Mouse (Mus musculus) E14TG2a.4 (cell line): ENCODE results near the gene Map7d2.
A peak's percentile ranks its signal among the peaks of the same experiment; 100 is the strongest.

Source experiments
- H3K27me3 ChIP-seq: 2 replicates; pipeline ENCODE4 v1.6.1; 2014; ENCODE audit warnings: low read length, control low read depth; ENCODE audit not compliant: insufficient read depth
- H3K36me3 ChIP-seq: 2 replicates; pipeline ENCODE4 v1.6.1; 2014; ENCODE audit warnings: low read length, control low read depth; ENCODE audit not compliant: insufficient read depth
- H3K4me1 ChIP-seq: replicated peaks from 2 replicates; pipeline ENCODE4 v1.6.1; 2014; ENCODE audit warnings: low read depth, low read length, control low read depth
- H3K4me3 ChIP-seq: replicated peaks from 2 replicates; pipeline ENCODE4 v1.5.1; 2014; ENCODE audit warnings: mild to moderate bottlenecking, low read length
- H3K9me3 ChIP-seq: 2 replicates; pipeline ENCODE4 v1.6.1; 2014; ENCODE audit warnings: low read length, control low read depth
- CTCF ChIP-seq: conservative IDR thresholded peaks from 2 replicates; pipeline ENCODE4 v1.5.1; 2014; ENCODE audit warnings: low read length
- NANOG ChIP-seq: IDR thresholded peaks from 2 replicates; pipeline ENCODE4 v1.6.1; 2014; ENCODE audit warnings: borderline replicate concordance, low read length, mixed read lengths
- POU5F1 ChIP-seq: IDR thresholded peaks from 2 replicates; pipeline ENCODE4 v1.6.1; 2014; ENCODE audit warnings: low read length, borderline replicate concordance

The Map7d2 gene

GRCm38 (mm10) chrX:159526388-159526787 lies 112.0 kb downstream of the Map7d2 start, which contains the start of gene Bclaf3:
Gene Bclaf3 (plus strand): TSS chrX:159526688.
- H3K4me1 ChIP-seq = peaks cover 46% of the 10 kb centered on the region
- H3K9me3 ChIP-seq = no peaks in the 10 kb centered on the region
- no peaks in the 10 kb centered on the region for H3K36me3 ChIP-seq
- H3K4me3 ChIP-seq = peak within 1 kb of the TSS; percentile 76
- TF ChIP-seq CTCF (no peak), POU5F1 (no peak), NANOG (no peak)
- H3K27me3 ChIP-seq = no peaks in the 10 kb centered on the region

GRCm38 (mm10) chrX:159532427-159532810 lies 118.0 kb downstream of the Map7d2 start:
- H3K9me3 ChIP-seq = no peaks in the 10 kb centered on the region
- peak overlapping the region; percentile 85 for H3K4me3 ChIP-seq
- peaks cover 49% of the 10 kb centered on the region for H3K4me1 ChIP-seq
- H3K27me3 ChIP-seq = no peaks in the 10 kb centered on the region
- TF ChIP-seq POU5F1 (no peak), NANOG (no peak), CTCF (peak; percentile 60)
- peaks cover 24% of the 10 kb centered on the region for H3K36me3 ChIP-seq

GRCm38 (mm10) chrX:159532811-159533462 lies 118.6 kb downstream of the Map7d2 start:
- H3K27me3 ChIP-seq = no peaks in the 10 kb centered on the region
- H3K9me3 ChIP-seq = no peaks in the 10 kb centered on the region
- H3K36me3 ChIP-seq = peaks cover 26% of the 10 kb centered on the region
- H3K4me1 ChIP-seq = peaks cover 51% of the 10 kb centered on the region
- peak overlapping the region; percentile 85 for H3K4me3 ChIP-seq
- TF ChIP-seq NANOG (no peak), POU5F1 (no peak), CTCF (no peak)

- Histone ChIP-seq H3K9me3 (no peaks in the 10 kb centered on the region), H3K4me3 (peak overlapping the region; percentile 69), H3K4me1 (peaks cover 29% of the 10 kb centered on the region), H3K27me3 (no peaks in the 10 kb centered on the region), H3K36me3 (peaks cover 29% of the 10 kb centered on the region)
- TF ChIP-seq CTCF (no peak), NANOG (no peak), POU5F1 (no peak)
Measured at GRCm38 (mm10) chrX:159541936-159542335, 127.6 kb downstream of the Map7d2 start.

- Histone ChIP-seq H3K36me3 (peaks cover 56% of the 10 kb centered on the region), H3K4me1 (no peaks in the 10 kb centered on the region), H3K4me3 (no peak overlapping the region), H3K9me3 (no peaks in the 10 kb centered on the region), H3K27me3 (no peaks in the 10 kb centered on the region)
- TF ChIP-seq CTCF (no peak), NANOG (no peak), POU5F1 (no peak)
Measured at GRCm38 (mm10) chrX:159547093-159547492, 132.7 kb downstream of the Map7d2 start.
